Mouse (Mus musculus) stomach, postnatal 0 days (tissue): ENCODE measurements at regions not wholly inside any gene's neighbourhood (a gene's known extent, or its start where the extent isn't known, plus 50 kb on each side); places are given as distances from the start of the nearest gene placed in this dataset.

Experiments
- ATAC-seq: fragments of 200-750 bp; cut with Nextera tagmentation; 2 replicates; pipeline ENCODE4 v1.8.0; 2017; ENCODE audit not compliant: low FRiP score, low TSS enrichment
- DNase-seq: peaks from one replicate; pipeline ENCODE4 v3.0.0-alpha.2; 2016; ENCODE audit warnings: low spot score
- H3K27ac ChIP-seq: fragments of 300-500 bp; sonication (generic); replicated peaks from 2 replicates; pipeline ENCODE4 v1.5.1; 2014; ENCODE audit warnings: mild to moderate bottlenecking, control low read depth
- H3K27me3 ChIP-seq: fragments of 300-500 bp; sonication (generic); 2 replicates; pipeline ENCODE4 v1.6.1; 2014; ENCODE audit warnings: low read length; ENCODE audit not compliant: control insufficient read depth, insufficient read depth
- H3K36me3 ChIP-seq: fragments of 300-500 bp; sonication (generic); 2 replicates; pipeline ENCODE4 v1.6.1; 2014; ENCODE audit warnings: low read length, mixed read lengths; ENCODE audit not compliant: control insufficient read depth, insufficient read depth
- H3K4me1 ChIP-seq: fragments of 300-500 bp; sonication (generic); replicated peaks from 2 replicates; pipeline ENCODE4 v1.6.1; 2014; ENCODE audit warnings: antibody characterized with exemption; ENCODE audit not compliant: control insufficient read depth, insufficient read depth
- H3K4me2 ChIP-seq: fragments of 300-500 bp; sonication (generic); replicated peaks from 2 replicates; pipeline ENCODE4 v1.6.1; 2014; ENCODE audit warnings: low read depth, mild to moderate bottlenecking, control low read depth, moderate library complexity
- H3K4me3 ChIP-seq: fragments of 300-500 bp; sonication (generic); 2 replicates; pipeline ENCODE4 v1.5.1; 2014; ENCODE audit warnings: low read depth, low read length, control low read depth
- H3K9ac ChIP-seq: fragments of 300-500 bp; sonication (generic); 2 replicates; pipeline ENCODE4 v1.6.1; 2014; ENCODE audit warnings: mild to moderate bottlenecking, low read length, control low read depth, mixed read lengths
- H3K9me3 ChIP-seq: fragments of 300-500 bp; sonication (generic); 2 replicates; pipeline ENCODE4 v1.6.1; 2016; ENCODE audit warnings: low read length; ENCODE audit not compliant: control insufficient read depth
- CTCF ChIP-seq: IDR thresholded peaks from 2 replicates; pipeline ENCODE4 v1.5.1; 2016; ENCODE audit warnings: antibody characterized with exemption, low read depth, mild to moderate bottlenecking, moderate library complexity
- EP300 ChIP-seq: optimal IDR thresholded peaks from 2 replicates; pipeline ENCODE3; 2016; ENCODE audit warnings: antibody characterized with exemption
- WGBS: fragments of 180-500 bp; shearing (Covaris S2); extraction: QIAGEN DNeasy Blood & Tissue Kit; methylation state at CpG from one replicate; pipeline ENCODE4 v1.1.7; 2014; 5-methylcytosine and 5-hydroxymethylcytosine counted together

GRCm38 (mm10) chr3:52872260-52872659, 144.8 kb downstream of the Cog6 start:
- no peaks in the 10 kb centered on the region for H3K9me3 ChIP-seq
- no peak for DNase-seq
- H3K4me3 ChIP-seq: no peak overlapping the region
- no peak for ATAC-seq
- no peak overlapping the region for H3K4me2 ChIP-seq
- H3K27me3 ChIP-seq: no peaks in the 10 kb centered on the region
- no peak for TF ChIP-seq EP300
- TF ChIP-seq CTCF: no peak
- no peaks in the 10 kb centered on the region for H3K36me3 ChIP-seq
- 79% methylated on average over 5 of the region's 5 CpGs for WGBS
- H3K9ac ChIP-seq: no peak overlapping the region
- H3K4me1 ChIP-seq: no peaks in the 10 kb centered on the region
- no peak overlapping the region for H3K27ac ChIP-seq

GRCm38 (mm10) chr3:52863146-52863849, 153.7 kb downstream of the Cog6 start:
- DNase-seq (no peak), ATAC-seq (no peak)
- Histone ChIP-seq H3K9ac (no peak overlapping the region), H3K4me1 (no peaks in the 10 kb centered on the region), H3K9me3 (no peaks in the 10 kb centered on the region), H3K27ac (no peak overlapping the region), H3K4me3 (no peak overlapping the region), H3K27me3 (no peaks in the 10 kb centered on the region), H3K36me3 (no peaks in the 10 kb centered on the region), H3K4me2 (no peak overlapping the region)
- TF ChIP-seq EP300 (no peak), CTCF (no peak)
- WGBS: 84% methylated on average over 8 of the region's 8 CpGs

- Histone ChIP-seq H3K4me3 (no peak overlapping the region), H3K4me1 (no peaks in the 10 kb centered on the region), H3K36me3 (no peaks in the 10 kb centered on the region), H3K9me3 (no peaks in the 10 kb centered on the region), H3K27me3 (no peaks in the 10 kb centered on the region), H3K4me2 (no peak overlapping the region), H3K9ac (no peak overlapping the region), H3K27ac (no peak overlapping the region)
- TF ChIP-seq EP300 (no peak), CTCF (no peak)
- ATAC-seq: no peak
- no peak for DNase-seq
- 68% methylated on average over 4 of the region's 4 CpGs for WGBS
Measured at GRCm38 (mm10) chr3:52862026-52862425, 155.0 kb downstream of the Cog6 start.

- Histone ChIP-seq H3K4me2 (no peak overlapping the region), H3K4me1 (no peaks in the 10 kb centered on the region), H3K9ac (no peak overlapping the region), H3K4me3 (no peak overlapping the region), H3K27ac (no peak overlapping the region), H3K36me3 (no peaks in the 10 kb centered on the region), H3K9me3 (no peaks in the 10 kb centered on the region), H3K27me3 (no peaks in the 10 kb centered on the region)
- DNase-seq: no peak
- TF ChIP-seq CTCF (no peak), EP300 (no peak)
- 85% methylated on average over 13 of the region's 13 CpGs for WGBS
- ATAC-seq: no peak
Measured at GRCm38 (mm10) chr3:52861538-52861937, 155.5 kb downstream of the Cog6 start.

- no peak overlapping the region for H3K27ac ChIP-seq
- no peak overlapping the region for H3K9ac ChIP-seq
- TF ChIP-seq EP300 (no peak), CTCF (no peak)
- no peaks in the 10 kb centered on the region for H3K9me3 ChIP-seq
- no peak for ATAC-seq
- no peak overlapping the region for H3K4me2 ChIP-seq
- H3K27me3 ChIP-seq: no peaks in the 10 kb centered on the region
- DNase-seq: no peak
- H3K4me3 ChIP-seq: no peak overlapping the region
- H3K36me3 ChIP-seq: no peaks in the 10 kb centered on the region
- WGBS: 90% methylated on average over 2 of the region's 2 CpGs
- no peaks in the 10 kb centered on the region for H3K4me1 ChIP-seq
Measured at GRCm38 (mm10) chr3:52859848-52860247, 157.2 kb downstream of the Cog6 start.

GRCm38 (mm10) chr3:52859266-52859825, 157.7 kb downstream of the Cog6 start:
- Histone ChIP-seq H3K4me1 (no peaks in the 10 kb centered on the region), H3K27me3 (no peaks in the 10 kb centered on the region), H3K9me3 (no peaks in the 10 kb centered on the region), H3K9ac (no peak overlapping the region), H3K4me2 (no peak overlapping the region), H3K4me3 (no peak overlapping the region), H3K36me3 (no peaks in the 10 kb centered on the region), H3K27ac (no peak overlapping the region)
- no peak for TF ChIP-seq CTCF
- no peak for TF ChIP-seq EP300
- ATAC-seq: no peak
- 86% methylated on average over 8 of the region's 8 CpGs for WGBS
- no peak for DNase-seq
